Mouse (Mus musculus) hindbrain, embryonic 15.5 days (tissue): ENCODE measurements around the gene Rfk. TPM values are rescaled to one million over a fixed set of nuclear protein-coding genes. Genes with fewer than 3 reads are reported as not detected.

ENCODE experiments used
- ATAC-seq: fragments of 200-750 bp; cut with Nextera tagmentation; 2 replicates; pipeline ENCODE4 v1.8.0; 2017; ENCODE audit warnings: low read depth, moderate number of reproducible peaks, moderate TSS enrichment; ENCODE audit not compliant: low FRiP score
- H3K27ac ChIP-seq: fragments of 300-500 bp; sonication (generic); replicated peaks from 2 replicates; pipeline ENCODE4 v1.5.1; 2015; ENCODE audit warnings: mild to moderate bottlenecking, inconsistent platforms
- H3K27me3 ChIP-seq: fragments of 300-500 bp; sonication (generic); 2 replicates; pipeline ENCODE4 v1.6.1; 2015; ENCODE audit warnings: control low read depth, inconsistent platforms
- H3K36me3 ChIP-seq: fragments of 300-500 bp; sonication (generic); 2 replicates; pipeline ENCODE4 v1.6.1; 2015; ENCODE audit warnings: control low read depth, inconsistent platforms
- H3K4me1 ChIP-seq: fragments of 300-500 bp; sonication (generic); replicated peaks from 2 replicates; pipeline ENCODE4 v1.6.1; 2015; ENCODE audit warnings: control low read depth, inconsistent platforms
- H3K4me2 ChIP-seq: fragments of 300-500 bp; sonication (generic); 2 replicates; pipeline ENCODE4 v1.6.1; 2015; ENCODE audit warnings: moderate library complexity, mild to moderate bottlenecking, inconsistent platforms
- H3K4me3 ChIP-seq: fragments of 300-500 bp; sonication (generic); 2 replicates; pipeline ENCODE4 v1.5.1; 2015; ENCODE audit warnings: mild to moderate bottlenecking, inconsistent platforms
- H3K9ac ChIP-seq: fragments of 300-500 bp; sonication (generic); 2 replicates; pipeline ENCODE4 v1.6.1; 2015; ENCODE audit warnings: inconsistent platforms
- H3K9me3 ChIP-seq: fragments of 300-500 bp; sonication (generic); 2 replicates; pipeline ENCODE4 v1.6.1; 2016; ENCODE audit warnings: control low read depth, inconsistent platforms
- WGBS: fragments of 180-500 bp; shearing (Covaris S2); methylation state at CpG from one replicate; pipeline ENCODE4 v1.1.7; 2015; 5-methylcytosine and 5-hydroxymethylcytosine counted together
- polyA plus RNA-seq: library from polyadenylated mRNA; unstranded; fragments of >200 nt; fragmentation: Nextera tagmentation; extraction: Ambion mirVana; gene quantifications from 2 replicates; pipeline ENCODE4 v1.2.1, GENCODE M21; 2015

Gene Rfk
- polyA plus RNA-seq, 1 experiment from 2014 or later: 88.1 TPM

DNA sequence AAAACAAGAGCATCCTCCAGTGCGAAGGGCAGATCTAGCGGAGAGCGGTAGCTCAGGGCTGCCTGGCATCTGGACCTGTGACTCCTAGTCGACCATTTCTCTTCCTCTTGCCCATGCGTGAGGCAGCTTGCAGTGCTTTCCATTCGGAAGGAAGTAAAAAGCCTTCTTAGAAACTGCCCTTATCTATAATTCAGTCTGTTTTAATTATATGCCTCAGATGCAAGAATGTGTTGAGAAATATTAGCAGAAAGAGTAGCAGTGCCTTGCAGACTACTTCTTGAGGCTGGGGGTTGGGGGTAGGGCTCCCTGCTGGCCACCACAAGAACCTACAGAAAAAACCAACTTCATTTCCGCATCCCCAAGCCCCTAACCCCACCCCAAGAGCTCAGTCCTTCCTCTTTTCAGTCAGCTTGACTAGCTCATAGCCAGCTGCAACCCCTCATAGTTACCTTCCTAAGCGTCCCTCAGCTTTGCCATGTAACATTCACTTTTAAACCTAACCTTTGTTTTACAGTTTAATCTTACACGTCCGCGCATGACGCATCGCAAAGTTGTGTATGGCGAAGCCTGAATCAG lies 34.4 kb upstream of the Rfk start:
- no peak overlapping the region for H3K4me2 ChIP-seq
- no peaks in the 10 kb centered on the region for H3K9me3 ChIP-seq
- H3K27me3 ChIP-seq: peaks cover 16% of the 10 kb centered on the region
- no peaks in the 10 kb centered on the region for H3K36me3 ChIP-seq
- no peak overlapping the region for H3K27ac ChIP-seq
- H3K4me3 ChIP-seq: no peak overlapping the region
- H3K9ac ChIP-seq: no peak overlapping the region
- H3K4me1 ChIP-seq: peaks cover 8% of the 10 kb centered on the region
- ATAC-seq: no peak
- WGBS: 81% methylated on average over 14 of the region's 14 CpGs

DNA sequence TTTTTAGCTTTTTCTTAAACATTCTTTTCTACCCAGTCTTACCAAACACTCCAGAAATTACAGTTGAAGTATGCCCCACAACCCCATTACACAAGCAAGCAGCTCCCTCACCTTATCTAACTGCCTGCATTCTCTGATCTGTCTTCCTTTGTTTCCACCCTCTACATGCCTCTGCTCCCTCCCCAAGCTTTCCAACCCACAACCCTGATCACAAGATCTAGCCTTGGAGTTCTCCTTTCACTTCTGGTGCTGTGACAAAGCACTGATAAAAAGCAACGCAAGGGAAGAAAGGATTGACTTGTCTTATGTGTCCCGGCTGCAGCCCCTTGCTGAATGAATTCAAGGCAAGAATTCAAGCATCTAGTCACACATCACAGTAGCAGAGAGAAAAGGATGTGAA lies 32.7 kb upstream of the Rfk start:
- Histone ChIP-seq H3K27ac (no peak overlapping the region), H3K27me3 (peaks cover 6% of the 10 kb centered on the region), H3K9me3 (no peaks in the 10 kb centered on the region), H3K9ac (no peak overlapping the region), H3K4me1 (peaks cover 4% of the 10 kb centered on the region), H3K36me3 (no peaks in the 10 kb centered on the region), H3K4me3 (no peak overlapping the region), H3K4me2 (no peak overlapping the region)
- 78% methylated on average over 2 of the region's 2 CpGs for WGBS
- no peak for ATAC-seq

DNA sequence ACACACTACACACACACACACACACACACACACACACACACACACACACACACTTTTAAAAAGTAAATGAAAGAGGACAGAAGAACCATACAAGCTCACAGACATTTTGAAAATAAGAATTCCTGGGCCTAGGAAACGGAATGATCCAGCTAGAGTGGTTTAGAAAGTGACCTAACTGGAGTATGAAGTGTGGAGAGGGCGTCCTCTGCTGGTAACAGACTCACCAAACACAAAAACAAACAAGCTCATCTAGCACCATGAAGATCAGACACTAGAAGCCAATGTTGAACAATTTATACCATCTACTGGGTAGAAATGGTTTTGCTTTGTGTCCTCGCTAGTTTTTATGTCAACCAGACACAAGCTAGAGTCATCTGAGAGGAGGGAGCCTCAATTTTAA lies 29.1 kb upstream of the Rfk start:
- H3K27ac ChIP-seq: no peak overlapping the region
- H3K4me1 ChIP-seq: no peaks in the 10 kb centered on the region
- no peaks in the 10 kb centered on the region for H3K9me3 ChIP-seq
- H3K36me3 ChIP-seq: no peaks in the 10 kb centered on the region
- ATAC-seq: no peak
- H3K4me2 ChIP-seq: no peak overlapping the region
- 44% methylated on average over 3 of the region's 3 CpGs for WGBS
- H3K9ac ChIP-seq: no peak overlapping the region
- H3K4me3 ChIP-seq: no peak overlapping the region
- no peaks in the 10 kb centered on the region for H3K27me3 ChIP-seq

DNA sequence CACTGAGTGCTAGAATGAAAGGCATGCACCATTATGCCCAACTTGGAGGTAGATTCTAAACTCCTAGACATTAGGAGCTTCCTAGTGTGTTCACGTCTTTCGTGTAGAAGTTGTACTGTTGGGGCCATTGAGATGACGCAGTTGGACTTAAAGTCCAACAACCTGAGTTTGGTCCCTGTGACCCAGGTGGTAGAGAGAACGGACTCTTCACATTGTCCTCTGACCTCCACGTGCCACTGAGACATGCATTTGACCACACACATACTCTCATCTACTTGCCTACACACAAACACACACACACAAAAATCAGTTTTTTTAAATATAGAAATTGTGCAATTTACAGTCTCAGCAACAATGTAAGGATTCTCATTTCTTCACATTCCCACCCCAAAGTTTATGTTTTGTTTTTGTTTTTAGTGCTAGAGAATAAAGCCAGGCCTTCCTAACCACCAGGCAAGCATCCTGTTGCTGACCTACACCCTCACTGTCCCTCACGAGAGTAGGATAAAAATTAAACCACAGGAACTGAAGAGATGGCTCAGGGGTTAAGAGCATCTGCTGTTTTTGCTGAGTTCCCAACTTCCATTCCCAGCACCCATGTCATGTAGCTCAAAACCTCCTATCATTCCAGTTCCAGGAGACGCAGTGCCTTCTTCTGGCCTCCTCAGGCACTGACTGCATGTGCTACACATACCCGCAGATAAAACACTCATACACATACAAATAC lies 27.3 kb upstream of the Rfk start:
- Histone ChIP-seq H3K9me3 (no peaks in the 10 kb centered on the region), H3K4me3 (no peak overlapping the region), H3K4me1 (no peaks in the 10 kb centered on the region), H3K27ac (no peak overlapping the region), H3K4me2 (no peak overlapping the region), H3K27me3 (no peaks in the 10 kb centered on the region), H3K9ac (no peak overlapping the region), H3K36me3 (no peaks in the 10 kb centered on the region)
- 94% methylated on average over 8 of the region's 8 CpGs for WGBS
- no peak for ATAC-seq

DNA sequence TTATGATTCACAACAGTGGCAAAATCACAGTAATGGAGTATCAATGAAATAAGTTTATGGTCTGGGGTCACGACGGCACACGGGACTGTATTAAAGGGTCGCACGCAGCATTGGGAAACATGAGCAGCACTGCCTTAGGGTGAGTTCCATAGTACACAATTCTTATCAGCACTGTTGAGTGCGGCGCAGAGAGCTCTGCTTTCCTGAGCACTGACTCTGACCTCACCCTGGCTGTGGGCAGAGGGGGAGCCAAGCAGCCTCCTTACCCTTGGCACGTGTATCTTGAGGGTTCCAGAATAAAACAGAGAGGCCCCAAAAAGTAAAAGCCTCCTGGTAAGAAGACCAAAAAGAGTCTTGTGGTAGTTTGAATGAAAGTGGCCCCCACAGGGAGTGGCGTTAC lies 25.3 kb upstream of the Rfk start:
- H3K9ac ChIP-seq: no peak overlapping the region
- H3K4me2 ChIP-seq: no peak overlapping the region
- no peaks in the 10 kb centered on the region for H3K27me3 ChIP-seq
- no peak overlapping the region for H3K4me3 ChIP-seq
- ATAC-seq: no peak
- no peaks in the 10 kb centered on the region for H3K36me3 ChIP-seq
- no peaks in the 10 kb centered on the region for H3K4me1 ChIP-seq
- WGBS: 93% methylated on average over 9 of the region's 9 CpGs
- no peak overlapping the region for H3K27ac ChIP-seq
- H3K9me3 ChIP-seq: no peaks in the 10 kb centered on the region

DNA sequence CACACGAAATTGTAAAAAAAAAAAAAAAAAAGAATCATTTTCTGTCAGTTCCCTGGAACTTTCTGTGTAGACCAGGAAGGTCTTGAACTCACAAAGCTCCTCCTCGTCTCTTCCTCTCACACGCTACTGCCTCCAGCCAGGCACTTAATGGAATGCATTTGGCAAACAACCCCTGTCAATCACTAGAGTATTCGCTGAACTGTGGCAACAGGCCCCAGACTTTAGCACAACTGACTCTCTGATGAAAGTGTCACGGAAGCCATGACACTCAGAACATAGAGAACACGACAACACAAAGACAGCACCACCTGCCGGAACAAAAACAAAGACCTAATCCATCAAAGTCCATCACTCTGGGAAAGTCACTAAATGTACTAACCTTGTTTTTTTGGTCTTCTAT lies 24.3 kb upstream of the Rfk start:
- Histone ChIP-seq H3K4me2 (no peak overlapping the region), H3K27ac (no peak overlapping the region), H3K9me3 (no peaks in the 10 kb centered on the region), H3K4me1 (no peaks in the 10 kb centered on the region), H3K27me3 (no peaks in the 10 kb centered on the region), H3K9ac (no peak overlapping the region), H3K36me3 (no peaks in the 10 kb centered on the region), H3K4me3 (no peak overlapping the region)
- ATAC-seq: no peak
- WGBS: 42% methylated on average over 7 of the region's 7 CpGs

DNA sequence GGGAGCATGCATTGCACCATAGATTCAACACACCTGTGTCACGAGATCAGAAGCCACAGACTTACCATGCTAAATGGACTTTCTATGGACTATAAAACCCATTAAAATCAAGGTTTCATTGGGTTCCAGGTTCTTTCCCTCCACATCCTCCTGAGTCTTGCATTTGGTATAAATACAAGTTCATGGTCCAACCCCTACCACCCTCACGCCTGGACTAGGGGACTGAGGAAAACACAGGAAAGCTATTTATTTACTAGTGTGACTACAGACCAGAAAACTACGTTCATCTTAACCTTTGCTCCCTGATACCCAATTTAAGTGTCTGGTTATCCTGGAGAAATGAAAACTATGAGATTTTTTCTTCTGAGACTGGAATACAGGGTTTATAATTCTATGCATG lies 21.1 kb upstream of the Rfk start, which contains the start of gene Gcnt1:
Gene Gcnt1, minus strand, starts transcription at position 144 of the 400 bp plus-strand sequence.
- Histone ChIP-seq H3K36me3 (no peaks in the 10 kb centered on the region), H3K27ac (no peak within 1 kb of the TSS), H3K4me2 (no peak within 1 kb of the TSS), H3K9me3 (no peaks in the 10 kb centered on the region), H3K9ac (no peak within 1 kb of the TSS), H3K27me3 (no peaks in the 10 kb centered on the region), H3K4me1 (no peaks in the 10 kb centered on the region), H3K4me3 (no peak within 1 kb of the TSS)
- WGBS: 90% methylated on average over 3 of the region's 3 CpGs
- no peak for ATAC-seq

DNA sequence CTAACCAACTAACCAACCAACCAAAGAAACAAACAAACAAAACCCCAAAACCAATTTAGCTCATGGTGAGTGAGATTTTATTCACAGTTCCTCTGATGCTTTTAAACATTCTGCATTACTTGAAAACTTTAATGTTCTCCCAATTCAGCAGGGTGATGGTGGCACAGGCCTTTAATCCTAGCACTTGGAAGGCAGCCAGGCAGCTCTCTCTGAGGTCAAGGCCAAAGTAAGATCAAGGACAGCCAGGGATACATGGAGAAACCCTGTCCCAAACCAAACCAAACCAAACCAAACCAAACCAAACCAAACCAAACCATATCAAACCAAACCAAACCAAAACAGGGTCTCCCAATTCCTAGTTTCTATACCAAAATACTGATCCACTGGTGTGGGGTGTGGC lies 15.0 kb upstream of the Rfk start:
- no peaks in the 10 kb centered on the region for H3K9me3 ChIP-seq
- no peaks in the 10 kb centered on the region for H3K27me3 ChIP-seq
- H3K9ac ChIP-seq: no peak overlapping the region
- no peak for ATAC-seq
- no peak overlapping the region for H3K4me2 ChIP-seq
- H3K27ac ChIP-seq: no peak overlapping the region
- no peaks in the 10 kb centered on the region for H3K36me3 ChIP-seq
- no peak overlapping the region for H3K4me3 ChIP-seq
- H3K4me1 ChIP-seq: no peaks in the 10 kb centered on the region

DNA sequence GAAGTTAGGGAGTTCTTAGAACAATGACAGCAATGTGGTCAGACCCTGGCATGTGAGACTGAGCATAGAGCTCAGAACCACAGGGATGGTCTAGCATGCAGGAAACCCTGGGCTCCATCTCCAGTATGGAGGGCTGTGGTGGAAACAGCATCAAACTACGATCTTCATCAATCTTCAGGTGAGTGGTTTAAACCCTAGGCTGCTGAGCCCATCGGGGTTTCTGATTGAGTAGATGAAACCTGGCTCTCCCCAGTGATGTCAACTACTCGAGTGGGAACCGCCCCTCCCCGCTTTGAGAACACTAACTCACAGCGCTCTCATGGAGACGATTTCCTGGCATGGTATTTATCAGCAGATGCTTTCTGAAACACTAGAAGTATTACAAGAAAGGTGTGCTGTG lies 13.3 kb upstream of the Rfk start:
- no peak overlapping the region for H3K4me2 ChIP-seq
- H3K27me3 ChIP-seq: no peaks in the 10 kb centered on the region
- no peak overlapping the region for H3K4me3 ChIP-seq
- H3K36me3 ChIP-seq: no peaks in the 10 kb centered on the region
- H3K4me1 ChIP-seq: no peaks in the 10 kb centered on the region
- ATAC-seq: no peak
- no peak overlapping the region for H3K9ac ChIP-seq
- 79% methylated on average over 7 of the region's 7 CpGs for WGBS
- no peaks in the 10 kb centered on the region for H3K9me3 ChIP-seq
- H3K27ac ChIP-seq: no peak overlapping the region

DNA sequence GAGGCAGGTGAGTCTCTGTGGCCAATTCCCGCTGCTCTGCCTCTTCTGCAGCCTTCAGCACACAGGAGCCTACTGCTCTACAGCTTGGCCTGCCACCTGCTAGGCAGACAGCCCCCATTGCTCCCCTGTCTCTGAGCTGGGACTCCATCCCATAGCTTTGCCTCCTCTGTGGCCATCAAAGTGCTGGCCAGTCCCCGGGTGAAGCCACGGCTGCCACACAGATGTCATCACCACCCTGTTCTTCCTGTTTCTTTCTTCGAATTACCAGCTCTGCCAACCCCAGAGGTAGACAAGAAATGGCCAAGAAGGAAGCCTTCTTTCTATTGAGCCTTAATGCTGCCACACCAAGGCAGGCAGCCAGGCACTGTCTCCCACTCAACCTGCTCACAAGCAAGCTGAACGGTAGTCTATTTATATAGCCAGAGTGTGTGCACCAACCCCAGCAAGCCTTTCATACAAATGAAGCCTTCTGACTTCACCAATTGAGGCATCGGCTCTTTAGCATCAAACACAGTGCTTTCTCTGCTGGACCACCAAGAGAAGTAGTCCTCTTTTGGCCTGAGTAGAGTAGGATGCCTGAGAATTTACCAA lies 10.9 kb upstream of the Rfk start:
- WGBS: 92% methylated on average over 6 of the region's 6 CpGs
- H3K36me3 ChIP-seq: no peaks in the 10 kb centered on the region
- H3K9me3 ChIP-seq: no peaks in the 10 kb centered on the region
- H3K4me2 ChIP-seq: no peak overlapping the region
- H3K27me3 ChIP-seq: no peaks in the 10 kb centered on the region
- H3K27ac ChIP-seq: no peak overlapping the region
- H3K4me3 ChIP-seq: no peak overlapping the region
- H3K9ac ChIP-seq: no peak overlapping the region
- no peak for ATAC-seq
- peaks cover 5% of the 10 kb centered on the region; the same call in 1 of the 2 replicates for H3K4me1 ChIP-seq

DNA sequence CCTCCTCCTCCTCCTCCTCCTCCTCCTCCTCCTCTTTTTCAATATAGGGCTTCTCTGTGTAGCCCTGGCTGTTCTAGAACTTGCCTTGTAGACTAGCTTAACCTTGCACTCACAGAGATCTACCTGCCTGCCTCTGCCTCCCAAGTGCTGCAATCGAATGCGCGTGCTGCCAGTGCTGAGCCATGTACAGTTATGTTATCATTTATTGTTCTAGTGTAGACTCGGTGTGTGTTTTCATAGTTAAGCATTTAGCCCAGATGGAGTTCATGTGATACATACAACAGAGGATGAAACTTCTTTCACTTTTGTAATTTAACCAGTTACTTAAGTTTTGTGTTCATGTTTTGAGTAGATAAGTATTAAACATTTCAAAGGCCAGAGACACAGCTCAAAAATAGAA lies 8.8 kb upstream of the Rfk start:
- 96% methylated on average over 4 of the region's 4 CpGs for WGBS
- Histone ChIP-seq H3K4me2 (no peak overlapping the region), H3K4me3 (no peak overlapping the region), H3K9me3 (no peaks in the 10 kb centered on the region), H3K36me3 (no peaks in the 10 kb centered on the region), H3K9ac (no peak overlapping the region), H3K27me3 (no peaks in the 10 kb centered on the region), H3K4me1 (peaks cover 5% of the 10 kb centered on the region; the same call in 1 of the 2 replicates), H3K27ac (no peak overlapping the region)
- ATAC-seq: no peak

DNA sequence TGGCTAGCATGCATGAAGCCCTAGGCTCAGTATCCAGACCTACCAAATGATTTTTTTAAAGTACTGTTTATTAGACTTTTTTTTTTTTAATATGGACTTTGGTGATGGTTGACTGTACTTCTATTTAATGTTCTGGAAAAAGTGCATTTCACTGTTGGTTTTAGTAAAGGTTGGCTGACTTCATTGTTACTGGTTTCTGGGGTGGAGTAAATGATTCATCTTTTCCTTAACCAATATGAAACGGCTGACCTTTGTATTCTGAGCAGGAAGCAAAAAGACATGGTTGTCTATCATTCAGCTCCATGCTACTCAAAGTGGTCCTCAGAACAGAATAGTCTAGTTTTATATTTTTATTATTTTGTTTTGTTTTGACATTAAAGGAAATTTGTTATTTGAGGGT lies 8.4 kb upstream of the Rfk start:
- no peak overlapping the region for H3K4me3 ChIP-seq
- H3K4me1 ChIP-seq: peaks cover 5% of the 10 kb centered on the region; the same call in 1 of the 2 replicates
- H3K9me3 ChIP-seq: no peaks in the 10 kb centered on the region
- 43% methylated on average over 1 of the region's 1 CpGs for whole genome bisulfite sequencing
- no peak for ATAC-seq
- no peaks in the 10 kb centered on the region for H3K36me3 ChIP-seq
- H3K4me2 ChIP-seq: no peak overlapping the region
- H3K27ac ChIP-seq: no peak overlapping the region
- H3K27me3 ChIP-seq: no peaks in the 10 kb centered on the region
- H3K9ac ChIP-seq: no peak overlapping the region
